Mouse (Mus musculus): Measurements from ENCODE around the gene Hap1. TPM values are rescaled to one million over a fixed set of nuclear protein-coding genes. Genes with fewer than 3 reads are reported as not detected.
A peak's percentile ranks its signal among the peaks of the same experiment; 100 is the strongest.
"Not testable (repeated sequence)": the region's sequence is repeated elsewhere in the genome, so short reads cannot be mapped to it uniquely, and the experiment has no call there.

The Hap1 gene
- total RNA-seq, 1 experiment from 2014 or later = 0.70 TPM

GRCm38 (mm10) chr11:100362209-100362978 is 6.5 kb upstream of the Hap1 start:
- peak; percentile 63 for ATAC-seq (ENCODE audit: extremely low read depth, insufficient number of reproducible peaks, low FRiP score, poor library complexity, severe bottlenecking)

GRCm38 (mm10) chr11:100361059-100361458 is 5.1 kb upstream of the Hap1 start:
- not testable (repeated sequence) for ATAC-seq (ENCODE audit: extremely low read depth, insufficient number of reproducible peaks, low FRiP score, poor library complexity, severe bottlenecking)

GRCm38 (mm10) chr11:100360175-100360574 is 4.2 kb upstream of the Hap1 start:
- ATAC-seq (ENCODE audit: extremely low read depth, insufficient number of reproducible peaks, low FRiP score, poor library complexity, severe bottlenecking) = no peak

- ATAC-seq (ENCODE audit: extremely low read depth, insufficient number of reproducible peaks, low FRiP score, poor library complexity, severe bottlenecking) = no peak
These were observed 1.5 kb upstream of the Hap1 start for GRCm38 (mm10) chr11:100357408-100357807.

- ATAC-seq (ENCODE audit: extremely low read depth, insufficient number of reproducible peaks, low FRiP score, poor library complexity, severe bottlenecking) = no peak
These were observed 887 bp upstream of the Hap1 start for GRCm38 (mm10) chr11:100356819-100357211.

GRCm38 (mm10) chr11:100355151-100355951 is 577 bp downstream of the Hap1 start:
- ATAC-seq (ENCODE audit: extremely low read depth, insufficient number of reproducible peaks, low FRiP score, poor library complexity, severe bottlenecking) = no peak; the same call in 1 of the 2 replicates

- ATAC-seq (ENCODE audit: extremely low read depth, insufficient number of reproducible peaks, low FRiP score, poor library complexity, severe bottlenecking) = no peak
These were observed 3.7 kb downstream of the Hap1 start for GRCm38 (mm10) chr11:100352076-100352857.

GRCm38 (mm10) chr11:100344269-100344668 is 11.7 kb downstream of the Hap1 start:
- no peak for ATAC-seq (ENCODE audit: extremely low read depth, insufficient number of reproducible peaks, low FRiP score, poor library complexity, severe bottlenecking)

- ATAC-seq (ENCODE audit: extremely low read depth, insufficient number of reproducible peaks, low FRiP score, poor library complexity, severe bottlenecking) = no peak
These were observed 20.2 kb downstream of the Hap1 start for GRCm38 (mm10) chr11:100335731-100336130.

- ATAC-seq (ENCODE audit: extremely low read depth, insufficient number of reproducible peaks, low FRiP score, poor library complexity, severe bottlenecking) = no peak
These were observed 21.9 kb downstream of the Hap1 start, which contains the start of gene Gast for GRCm38 (mm10) chr11:100333944-100334457. TSS of gene Gast (plus strand) at chr11:100334407.

- ATAC-seq (ENCODE audit: extremely low read depth, insufficient number of reproducible peaks, low FRiP score, poor library complexity, severe bottlenecking) = no peak
These were observed 23.0 kb downstream of the Hap1 start for GRCm38 (mm10) chr11:100332766-100333515.

- not testable (repeated sequence) for ATAC-seq (ENCODE audit: extremely low read depth, insufficient number of reproducible peaks, low FRiP score, poor library complexity, severe bottlenecking)
These were observed 25.0 kb downstream of the Hap1 start for GRCm38 (mm10) chr11:100330816-100331375.

- ATAC-seq (ENCODE audit: extremely low read depth, insufficient number of reproducible peaks, low FRiP score, poor library complexity, severe bottlenecking) = no peak
These were observed 25.7 kb downstream of the Hap1 start for GRCm38 (mm10) chr11:100330235-100330634.

GRCm38 (mm10) chr11:100327761-100328160 is 28.2 kb downstream of the Hap1 start:
- ATAC-seq (ENCODE audit: extremely low read depth, insufficient number of reproducible peaks, low FRiP score, poor library complexity, severe bottlenecking) = no peak

GRCm38 (mm10) chr11:100327316-100327715 is 28.6 kb downstream of the Hap1 start:
- no peak for ATAC-seq (ENCODE audit: extremely low read depth, insufficient number of reproducible peaks, low FRiP score, poor library complexity, severe bottlenecking)

- ATAC-seq (ENCODE audit: extremely low read depth, insufficient number of reproducible peaks, low FRiP score, poor library complexity, severe bottlenecking) = no peak
These were observed 30.8 kb downstream of the Hap1 start for GRCm38 (mm10) chr11:100325062-100325629.

- peak; percentile 22; the same call in 1 of the 2 replicates for ATAC-seq (ENCODE audit: extremely low read depth, insufficient number of reproducible peaks, low FRiP score, poor library complexity, severe bottlenecking)
These were observed 32.4 kb downstream of the Hap1 start for GRCm38 (mm10) chr11:100323578-100323977.
